Mouse (Mus musculus): ENCODE data around the gene Zbtb7b. TPM values are rescaled to one million over a fixed set of nuclear protein-coding genes. Genes with fewer than 3 reads are reported as not detected.

The Zbtb7b gene
- total and polyA plus RNA-seq, 3 experiments = 11.9 to 34.2 (median 27.6) TPM

DNA sequence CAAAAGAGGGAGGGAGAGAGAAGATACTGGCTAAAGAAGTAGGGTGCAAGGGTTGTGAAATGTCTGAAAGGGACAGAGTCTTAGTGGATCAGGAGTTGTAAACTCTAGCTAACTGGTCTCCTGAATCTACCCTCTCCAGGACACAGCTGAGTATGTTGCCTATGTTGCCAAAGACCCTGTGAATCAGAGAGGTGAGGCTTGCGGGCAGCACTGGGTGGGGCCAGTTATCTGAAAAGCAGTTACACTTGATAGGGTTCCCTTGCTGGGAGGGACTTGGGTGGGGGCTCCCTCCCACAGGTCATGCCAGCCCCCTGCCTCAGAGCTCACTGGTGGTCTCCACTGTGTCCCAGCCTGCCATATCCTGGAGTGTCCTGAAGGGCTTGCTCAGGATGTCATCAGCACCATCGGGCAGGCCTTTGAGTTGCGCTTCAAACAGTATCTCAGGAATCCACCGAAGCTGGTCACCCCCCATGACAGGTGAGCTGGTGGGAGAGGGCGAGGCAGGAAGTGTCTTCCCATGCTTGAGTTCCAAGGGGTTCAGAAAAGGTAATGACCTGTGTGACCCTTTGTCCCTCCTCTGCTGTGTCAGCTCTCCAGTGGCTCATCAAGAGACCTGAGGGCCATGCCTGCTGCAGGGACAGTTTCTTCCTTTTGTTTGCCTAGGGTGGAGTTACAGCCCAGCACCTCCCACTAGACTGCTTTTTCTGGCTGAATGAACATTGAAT is 30.0 kb upstream of the Zbtb7b start:
- Histone ChIP-seq H3K9me3 (replicated peaks; ENCODE audit: low read length) (no peaks in the 10 kb centered on the region), H3K9ac (ENCODE audit: insufficient read depth, low read depth) (no peak overlapping the region), H3K36me3 (replicated peaks in 1 of 2; ENCODE audit: control insufficient read depth in 1 of 2, insufficient read depth in 1 of 2, low read length in 1 of 2) (peaks cover 48 to 69% of the 10 kb centered on the region in 2 experiments), H3K27ac (ENCODE audit: insufficient read depth, low read depth) (no peak overlapping the region), H3K4me1 (ENCODE audit: control insufficient read depth in 1 of 2, insufficient read depth in 2 of 2) (peaks cover 14 to 38% of the 10 kb centered on the region in 2 experiments), H3K27me3 (replicated peaks) (no peaks in the 10 kb centered on the region), H3K4me3 (replicated peaks in 1 of 3; ENCODE audit: low read depth in 2 of 3, low read length in 2 of 3, poor library complexity in 1 of 3) (no peak overlapping the region), H3K4me2 (ENCODE audit: insufficient read depth, low read depth, poor library complexity, severe bottlenecking) (no peak overlapping the region), H3K79me2 (replicated peaks; ENCODE audit: control insufficient read depth, extremely low read depth, insufficient read depth, poor library complexity, severe bottlenecking) (peaks cover 21% of the 10 kb centered on the region)
- no peak for TF ChIP-seq NRF1 (IDR thresholded peaks at IDR 0.05; ENCODE audit: low read depth, low read length)
- TF ChIP-seq RCOR1 (conservative IDR thresholded peaks at IDR 0.05; ENCODE audit: low read depth, low read length) = no peak
- TF ChIP-seq CHD2 (IDR thresholded peaks at IDR 0.05; ENCODE audit: low read length) = no peak
- TF ChIP-seq EP300 (IDR thresholded peaks at IDR 0.05; ENCODE audit: low read length) = no peak
- no peak for TF ChIP-seq USF1 (IDR thresholded peaks at IDR 0.05; ENCODE audit: low read depth, low read length)
- TF ChIP-seq TBP (conservative IDR thresholded peaks at IDR 0.05; ENCODE audit: low read depth, low read length) = no peak
- no peak for TF ChIP-seq JUND (conservative IDR thresholded peaks at IDR 0.05; ENCODE audit: low read depth, low read length)
- no peak for TF ChIP-seq MAFK (IDR thresholded peaks at IDR 0.05; ENCODE audit: insufficient replicate concordance, low read length)
- TF ChIP-seq SMC3 (IDR thresholded peaks at IDR 0.05; ENCODE audit: low read depth, low read length) = no peak
- no peak for TF ChIP-seq CHD1 (IDR thresholded peaks at IDR 0.05; ENCODE audit: low read depth, low read length)
- no peak for TF ChIP-seq ZKSCAN1 (IDR thresholded peaks at IDR 0.05; ENCODE audit: borderline replicate concordance, low read depth, low read length)
- no peak for TF ChIP-seq HCFC1 (IDR thresholded peaks at IDR 0.05; ENCODE audit: low read depth, low read length)
- no peak for TF ChIP-seq KAT2A (IDR thresholded peaks at IDR 0.05; ENCODE audit: insufficient replicate concordance, low read length)
- TF ChIP-seq ELF1 (IDR thresholded peaks at IDR 0.05; ENCODE audit: low read depth, low read length) = no peak
- TF ChIP-seq MYC (IDR thresholded peaks at IDR 0.05; ENCODE audit: low read depth, low read length) = no peak
- no peak for TF ChIP-seq ZNF384 (IDR thresholded peaks at IDR 0.05; ENCODE audit: low read depth, low read length)
- TF ChIP-seq TCF12 (IDR thresholded peaks at IDR 0.05; ENCODE audit: low read depth, low read length) = no peak
- no peak for TF ChIP-seq JUN (IDR thresholded peaks at IDR 0.05; ENCODE audit: insufficient read depth, low read depth, low read length)
- no peak for DNase-seq (ENCODE audit: extremely low read depth)
- in situ Hi-C loops (cut with MboI; ENCODE audit: low pct_ligation_motif_present, low pct_unique_long_range_greater_than_20kb, low sequenced_read_pairs) (no loop called here), dilution Hi-C loops (cut with MboI; ENCODE audit: extremely low pct_ligation_motif_present, extremely low pct_unique_long_range_greater_than_20kb, low sequenced_read_pairs) (no loop called here)

DNA sequence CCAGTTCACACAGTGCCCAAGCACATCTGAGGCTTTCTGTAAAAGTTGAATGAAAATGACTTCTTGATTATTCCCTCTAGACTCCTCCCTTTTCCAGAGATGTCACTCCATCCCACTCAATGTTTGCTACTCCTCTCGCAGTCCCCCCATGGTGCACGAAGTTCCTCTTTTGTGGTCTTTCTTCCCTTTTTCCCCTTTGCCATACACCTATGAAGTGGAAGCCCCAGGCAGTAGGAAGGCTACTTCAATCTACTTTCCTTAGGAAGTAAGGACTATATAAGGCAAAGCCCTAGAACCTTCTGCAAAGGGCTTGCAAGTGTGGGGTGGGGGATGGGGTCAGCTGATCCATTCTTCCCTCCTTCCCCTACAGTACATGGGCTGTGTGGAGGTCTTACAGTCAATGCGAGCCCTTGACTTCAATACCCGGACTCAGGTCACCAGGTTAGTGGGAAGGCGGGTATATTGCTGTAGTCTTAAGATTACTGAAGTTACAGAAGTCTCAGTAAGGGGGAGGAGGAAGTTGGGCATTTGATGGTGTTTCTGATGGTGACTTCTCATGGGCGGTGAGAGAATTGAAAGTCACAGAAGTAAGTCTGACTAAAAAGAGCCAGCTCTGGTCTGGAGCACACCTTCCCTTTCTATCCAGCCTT is 28.1 kb upstream of the Zbtb7b start:
- no peaks in the 10 kb centered on the region for H3K9me3 ChIP-seq (replicated peaks; ENCODE audit: low read length)
- no peak for TF ChIP-seq USF2 (conservative IDR thresholded peaks at IDR 0.05; ENCODE audit: low read depth, low read length)
- TF ChIP-seq BHLHE40 (IDR thresholded peaks at IDR 0.05; ENCODE audit: low read depth, low read length) = no peak
- TF ChIP-seq ZC3H11A (IDR thresholded peaks at IDR 0.05; ENCODE audit: low read depth, low read length) = no peak
- TF ChIP-seq CHD1 (IDR thresholded peaks at IDR 0.05; ENCODE audit: low read depth, low read length) = no peak
- no peak for TF ChIP-seq RAD21 (IDR thresholded peaks at IDR 0.05; ENCODE audit: low read depth, low read length)
- TF ChIP-seq CTCF (conservative IDR thresholded peaks at IDR 0.05 in 1 of 2, IDR thresholded peaks at IDR 0.05 in 1 of 2; ENCODE audit: low read depth in 2 of 2, low read length in 2 of 2) = no peak
- TF ChIP-seq ETS1 (conservative IDR thresholded peaks at IDR 0.05; ENCODE audit: low read depth, low read length) = no peak
- no peak for TF ChIP-seq MAX (IDR thresholded peaks at IDR 0.05; ENCODE audit: low read length)
- no peak for TF ChIP-seq POLR2A (IDR thresholded peaks at IDR 0.05; ENCODE audit: low read depth, low read length)
- TF ChIP-seq POLR2AphosphoS2 (IDR thresholded peaks at IDR 0.05; ENCODE audit: low read depth, low read length) = no peak
- no peak for TF ChIP-seq GABPA (IDR thresholded peaks at IDR 0.05; ENCODE audit: insufficient replicate concordance, low read depth, low read length)
- TF ChIP-seq SIN3A (IDR thresholded peaks at IDR 0.05; ENCODE audit: low read length) = no peak
- TF ChIP-seq UBTF (IDR thresholded peaks at IDR 0.05; ENCODE audit: low read depth, low read length) = no peak
- no peak for TF ChIP-seq NELFE (IDR thresholded peaks at IDR 0.05; ENCODE audit: low read depth, low read length)
- TF ChIP-seq ZMIZ1 (IDR thresholded peaks at IDR 0.05; ENCODE audit: low read depth, low read length) = no peak
- no peak for TF ChIP-seq EP300 (IDR thresholded peaks at IDR 0.05; ENCODE audit: low read length)
- TF ChIP-seq CHD2 (IDR thresholded peaks at IDR 0.05; ENCODE audit: low read length) = no peak
- H3K36me3 ChIP-seq (replicated peaks in 1 of 2; ENCODE audit: control insufficient read depth in 1 of 2, insufficient read depth in 1 of 2, low read length in 1 of 2) = peaks cover 44 to 60% of the 10 kb centered on the region in 2 experiments
- peaks cover 14 to 42% of the 10 kb centered on the region in 2 experiments for H3K4me1 ChIP-seq (ENCODE audit: control insufficient read depth in 1 of 2, insufficient read depth in 2 of 2)
- in situ Hi-C loops (cut with MboI; ENCODE audit: low pct_ligation_motif_present, low pct_unique_long_range_greater_than_20kb, low sequenced_read_pairs) (no loop called here), dilution Hi-C loops (cut with MboI; ENCODE audit: extremely low pct_ligation_motif_present, extremely low pct_unique_long_range_greater_than_20kb, low sequenced_read_pairs) (no loop called here)
- H3K4me2 ChIP-seq (ENCODE audit: insufficient read depth, low read depth, poor library complexity, severe bottlenecking) = no peak overlapping the region
- no peaks in the 10 kb centered on the region for H3K27me3 ChIP-seq (replicated peaks)
- H3K27ac ChIP-seq (ENCODE audit: insufficient read depth, low read depth) = no peak overlapping the region
- H3K79me2 ChIP-seq (replicated peaks; ENCODE audit: control insufficient read depth, extremely low read depth, insufficient read depth, poor library complexity, severe bottlenecking) = peaks cover 30% of the 10 kb centered on the region
- no peak overlapping the region for H3K4me3 ChIP-seq (replicated peaks in 1 of 3; ENCODE audit: low read depth in 2 of 3, low read length in 2 of 3, poor library complexity in 1 of 3)
- H3K9ac ChIP-seq (ENCODE audit: insufficient read depth, low read depth) = no peak overlapping the region
- no peak for DNase-seq (ENCODE audit: extremely low read depth)
